Mouse (Mus musculus) bone marrow, adult 2 months (tissue): ENCODE results near the gene Nrxn1. TPM values are rescaled to one million over a fixed set of nuclear protein-coding genes. Genes with fewer than 3 reads are reported as not detected.

ENCODE experiments used
- H3K27ac ChIP-seq: fragments of 200-500 bp; 2 replicates; pipeline ENCODE4 v1.5.1; 2012; ENCODE audit warnings: low read depth, mild to moderate bottlenecking, control low read depth, inconsistent platforms, low read length; ENCODE audit not compliant: control insufficient read depth, poor library complexity, insufficient read depth
- H3K4me1 ChIP-seq: fragments of 200-500 bp; 2 replicates; pipeline ENCODE4 v1.6.1; 2011; ENCODE audit warnings: low read length; ENCODE audit not compliant: control insufficient read depth, insufficient read depth
- H3K4me3 ChIP-seq: fragments of 200-500 bp; replicated peaks from 2 replicates; pipeline ENCODE3; 2011; ENCODE audit warnings: mild to moderate bottlenecking, low read depth, low read length, control low read depth; ENCODE audit not compliant: control insufficient read depth
- CTCF ChIP-seq: fragments of 200-500 bp; IDR thresholded peaks from 2 replicates; pipeline ENCODE4 v1.5.1; 2011; ENCODE audit warnings: low read length, control low read depth; ENCODE audit not compliant: control insufficient read depth, insufficient read depth
- POLR2A ChIP-seq: fragments of 200-500 bp; IDR thresholded peaks from 2 replicates; pipeline ENCODE4 v1.6.1; 2011; ENCODE audit warnings: low read depth, mild to moderate bottlenecking, control low read depth, low read length, borderline replicate concordance; ENCODE audit not compliant: control insufficient read depth
- WGBS: fragments of 180-500 bp; shearing (Covaris S2); methylation state at CpG from one replicate; pipeline ENCODE4 v1.1.7; 2018; 5-methylcytosine and 5-hydroxymethylcytosine counted together
- polyA plus RNA-seq: library from polyadenylated mRNA; stranded (reverse); fragments of >200 nt; gene quantifications from 2 replicates; pipeline ENCODE4 v1.2.4, GENCODE M21; 2011; ENCODE audit warnings: low replicate concordance; ENCODE audit not compliant: missing spikeins, insufficient read depth, insufficient read length

Nrxn1 gene
- polyA plus RNA-seq, 1 experiment: not detected

DNA sequence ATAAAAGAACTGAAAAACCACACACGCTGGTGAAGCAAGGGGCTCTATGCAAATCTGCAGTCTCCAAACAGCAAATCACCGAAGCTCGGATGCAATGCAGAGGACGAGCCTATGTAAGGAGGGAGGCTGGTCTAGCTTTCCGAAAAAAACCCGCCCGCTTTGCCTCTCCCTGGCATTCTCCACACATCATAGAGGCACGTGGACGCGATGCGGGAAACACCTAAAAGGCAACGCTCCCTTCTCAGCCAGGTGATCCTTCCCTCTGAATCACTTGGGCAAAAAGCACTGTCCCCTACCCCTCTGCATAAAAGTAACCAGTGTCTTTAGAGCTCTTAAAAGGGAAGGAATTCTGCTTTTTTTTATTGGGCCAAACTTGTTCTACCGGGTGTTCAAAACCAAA is 637.0 kb downstream of the Nrxn1 start:
- under 1% methylated on average over 13 of the region's 13 CpGs for WGBS
- no peak overlapping the region for H3K27ac ChIP-seq
- no peak for TF ChIP-seq CTCF
- TF ChIP-seq POLR2A: no peak
- peak overlapping the region; percentile 42 for H3K4me3 ChIP-seq
- no peaks in the 10 kb centered on the region for H3K4me1 ChIP-seq

DNA sequence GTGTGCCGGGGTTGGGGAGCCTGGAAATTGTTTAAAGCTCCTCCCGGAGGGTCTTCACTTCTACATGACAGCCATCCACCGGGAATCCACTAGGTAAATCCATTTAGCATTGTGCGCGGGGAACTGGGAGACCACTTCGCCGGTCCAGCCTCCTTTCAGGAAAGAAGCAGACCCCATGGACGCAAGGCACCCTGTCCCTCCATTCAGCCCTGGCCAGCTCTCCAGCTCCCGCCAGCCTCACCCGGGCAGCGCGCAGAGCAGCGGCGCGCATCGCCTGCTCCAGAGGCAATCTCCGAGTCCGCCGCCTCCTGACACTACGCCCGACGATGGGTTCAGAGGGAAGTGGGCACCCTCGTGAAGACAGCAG is 637.5 kb downstream of the Nrxn1 start:
- under 1% methylated on average over 23 of the region's 23 CpGs for WGBS
- Histone ChIP-seq H3K4me1 (no peaks in the 10 kb centered on the region), H3K27ac (no peak overlapping the region), H3K4me3 (peak overlapping the region; percentile 37)
- TF ChIP-seq CTCF: no peak
- TF ChIP-seq POLR2A: no peak

DNA sequence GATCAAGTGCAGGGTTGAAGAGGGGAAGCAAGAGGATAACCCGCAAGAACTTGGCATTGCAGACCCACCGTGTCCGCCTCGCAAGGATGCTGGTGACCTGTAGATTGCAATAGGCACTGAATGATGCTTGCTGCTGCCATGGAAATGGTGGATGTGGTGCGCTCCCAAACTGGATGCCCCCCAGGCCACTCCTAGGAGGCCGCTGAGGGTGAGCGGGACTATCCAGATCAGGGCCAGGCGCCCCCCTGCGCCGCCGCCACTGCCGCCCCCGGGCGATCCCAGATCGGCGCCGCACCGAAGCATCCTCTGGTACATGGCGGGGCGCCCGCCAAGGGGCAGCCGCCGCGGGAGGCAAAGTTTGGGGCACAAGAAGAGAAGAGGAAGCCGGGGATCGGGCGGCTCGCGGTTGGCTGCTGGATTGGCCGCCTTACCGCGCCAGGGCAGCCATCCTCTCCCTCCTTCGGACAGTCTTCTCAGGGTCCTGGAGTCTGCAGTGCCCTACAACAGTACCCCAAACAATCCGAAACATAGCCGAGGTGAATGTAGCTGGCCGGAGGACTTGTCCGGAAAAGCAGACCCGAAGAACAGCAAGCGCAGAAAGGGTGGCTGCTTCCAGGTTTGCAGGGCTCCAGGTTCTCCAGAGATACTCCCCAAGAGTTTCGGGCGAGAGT is 638.0 kb downstream of the Nrxn1 start:
- 2% methylated on average over 41 of the region's 41 CpGs for WGBS
- Histone ChIP-seq H3K4me3 (peak overlapping the region; percentile 50), H3K27ac (no peak overlapping the region), H3K4me1 (no peaks in the 10 kb centered on the region)
- TF ChIP-seq POLR2A (no peak), CTCF (no peak)

DNA sequence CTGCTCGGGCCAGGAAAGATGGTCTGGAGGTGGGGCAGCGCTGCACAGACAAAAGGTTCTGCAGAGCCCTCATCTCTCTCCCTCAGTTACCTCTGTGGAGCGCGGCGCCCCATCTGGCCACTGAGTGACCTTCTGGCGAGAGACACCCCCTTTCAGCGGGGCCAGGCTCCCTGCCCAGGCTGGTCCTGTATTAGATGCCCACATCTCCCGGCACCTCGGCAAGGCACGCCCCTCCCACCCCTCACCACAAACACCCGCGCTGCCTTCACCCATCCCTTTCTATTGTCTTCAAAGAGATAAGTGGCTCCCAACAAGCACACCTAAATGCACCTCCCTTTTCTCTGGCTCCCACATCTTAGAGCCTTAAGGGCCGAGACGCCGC is 638.5 kb downstream of the Nrxn1 start:
- 20% methylated on average over 15 of the region's 15 CpGs for WGBS
- H3K4me1 ChIP-seq: no peaks in the 10 kb centered on the region
- TF ChIP-seq CTCF (no peak), POLR2A (no peak)
- peak overlapping the region; percentile 50 for H3K4me3 ChIP-seq
- no peak overlapping the region for H3K27ac ChIP-seq

DNA sequence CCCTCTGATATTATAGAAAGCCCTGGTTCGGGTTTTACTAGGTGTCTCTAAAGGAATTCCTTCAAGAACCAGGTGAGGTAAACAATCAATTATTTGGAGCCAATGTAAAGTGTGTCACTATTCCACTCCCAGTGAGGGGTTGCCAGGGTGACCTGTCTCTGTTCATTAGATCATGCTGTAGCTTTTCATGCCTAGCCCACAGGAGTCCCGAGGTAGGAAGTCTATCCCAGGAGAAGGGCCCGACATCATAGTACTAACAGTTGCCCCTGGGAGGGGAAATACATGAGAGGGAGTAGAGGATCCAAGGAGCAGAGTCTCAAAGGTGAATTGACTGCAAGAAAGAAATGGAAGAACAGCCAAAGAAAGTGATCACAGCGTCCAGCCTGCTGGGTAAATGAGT is 639.6 kb downstream of the Nrxn1 start:
- no peak for TF ChIP-seq POLR2A
- no peak for TF ChIP-seq CTCF
- Histone ChIP-seq H3K4me3 (no peak overlapping the region), H3K27ac (no peak overlapping the region), H3K4me1 (no peaks in the 10 kb centered on the region)
- 52% methylated on average over 4 of the region's 4 CpGs for WGBS

DNA sequence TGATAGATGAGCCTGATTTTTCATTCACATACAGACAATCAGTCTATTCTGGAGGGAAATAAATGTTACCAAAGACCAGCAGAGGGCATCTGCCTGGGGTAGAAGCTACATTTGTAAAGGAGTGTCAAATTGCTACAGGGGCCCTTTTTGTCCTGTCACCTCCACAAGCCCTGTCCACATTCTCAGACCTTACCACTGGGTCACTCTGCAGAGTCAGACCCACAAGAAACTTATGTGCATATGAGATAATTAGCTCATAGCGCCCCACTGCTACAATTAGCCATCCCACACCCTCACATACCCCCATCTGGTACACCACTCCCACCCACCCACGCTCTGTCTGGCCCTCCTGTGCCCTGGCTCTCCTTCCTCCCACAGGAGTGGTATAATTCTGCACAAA is 640.1 kb downstream of the Nrxn1 start:
- Histone ChIP-seq H3K27ac (no peak overlapping the region), H3K4me3 (no peak overlapping the region), H3K4me1 (no peaks in the 10 kb centered on the region)
- WGBS: 67% methylated on average over 2 of the region's 2 CpGs
- TF ChIP-seq CTCF (no peak), POLR2A (no peak)

DNA sequence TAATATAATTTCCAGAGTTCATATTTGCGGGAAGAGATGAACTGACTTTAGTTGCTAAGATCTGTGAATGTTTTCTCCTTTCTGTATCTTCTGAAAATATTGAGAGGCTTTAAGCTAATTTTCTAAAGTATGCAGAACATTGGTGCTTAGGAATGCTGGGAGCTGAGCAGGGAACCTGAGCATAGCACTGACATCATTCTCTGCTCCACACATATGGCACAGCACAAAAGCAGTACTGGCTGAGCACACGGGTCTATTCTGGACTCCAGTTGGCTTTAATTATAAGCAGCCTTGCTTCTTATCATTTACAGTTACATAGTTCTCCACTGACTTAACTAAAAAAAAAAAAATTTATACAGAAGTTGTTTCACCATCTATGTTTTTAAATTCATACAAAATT is 641.5 kb downstream of the Nrxn1 start:
- TF ChIP-seq CTCF (no peak), POLR2A (no peak)
- WGBS: 75% methylated on average over 2 of the region's 2 CpGs
- Histone ChIP-seq H3K4me1 (no peaks in the 10 kb centered on the region), H3K27ac (no peak overlapping the region), H3K4me3 (no peak overlapping the region)

DNA sequence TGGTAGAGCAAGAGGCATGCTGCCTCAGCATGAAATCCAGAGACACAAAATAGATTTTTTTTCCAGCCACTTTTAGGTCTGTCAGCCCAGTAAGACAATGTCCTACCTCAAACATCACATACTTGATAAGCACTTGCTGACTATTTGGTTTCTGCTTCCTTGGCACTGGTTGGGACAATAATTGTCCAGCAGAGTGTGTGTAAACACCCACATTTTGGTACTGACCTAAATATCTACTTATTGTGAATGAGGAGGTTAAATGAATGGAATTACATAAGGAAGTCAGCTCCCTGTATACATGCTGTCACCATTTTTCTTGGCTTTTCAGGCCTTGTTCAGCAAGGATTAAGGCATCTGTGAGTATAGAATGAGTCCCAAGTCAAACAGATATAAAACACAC is 649.8 kb downstream of the Nrxn1 start:
- Histone ChIP-seq H3K4me1 (no peaks in the 10 kb centered on the region), H3K4me3 (no peak overlapping the region), H3K27ac (no peak overlapping the region)
- no peak for TF ChIP-seq CTCF
- TF ChIP-seq POLR2A: no peak

DNA sequence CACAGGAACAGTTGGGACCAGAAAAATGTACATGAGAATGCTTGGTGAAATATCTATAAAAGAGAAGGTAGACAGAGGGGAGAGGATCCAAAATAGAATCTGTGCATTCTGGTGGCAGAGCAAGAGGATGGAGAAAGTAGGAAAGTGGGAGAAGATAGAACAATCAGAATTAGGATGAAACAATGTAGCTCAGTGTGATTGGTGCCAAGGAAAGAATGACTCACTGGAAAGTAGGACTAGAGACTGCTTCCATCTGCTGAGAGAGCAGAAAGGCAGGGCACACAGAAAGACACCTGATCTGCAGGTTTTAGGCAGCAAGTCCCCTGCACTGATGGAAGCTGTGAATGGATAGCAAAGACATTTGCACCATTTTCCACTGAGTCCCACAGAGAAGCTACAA is 657.0 kb downstream of the Nrxn1 start:
- TF ChIP-seq CTCF (no peak), POLR2A (no peak)
- H3K27ac ChIP-seq: no peak overlapping the region
- H3K4me1 ChIP-seq: no peaks in the 10 kb centered on the region
- no peak overlapping the region for H3K4me3 ChIP-seq
